Mouse (Mus musculus): ENCODE results near the gene Dip2b. TPM values are rescaled to one million over a fixed set of nuclear protein-coding genes. Genes with fewer than 3 reads are reported as not detected.
"Not testable (repeated sequence)": the region's sequence is repeated elsewhere in the genome, so short reads cannot be mapped to it uniquely, and the experiment has no call there.

The Dip2b gene
- total RNA-seq, 2 experiments from 2014 or later = 38.7 to 39.2 TPM

GRCm38 (mm10) chr15:100220916-100221315, 182.5 kb downstream of the Dip2b start:
- no peak for DNase-seq

- no peak for DNase-seq
Measured at GRCm38 (mm10) chr15:100225381-100225780, 186.9 kb downstream of the Dip2b start.

GRCm38 (mm10) chr15:100225891-100226290, 187.4 kb downstream of the Dip2b start:
- DNase-seq = no peak

- DNase-seq = peak; percentile 51
Measured at GRCm38 (mm10) chr15:100227031-100227662, 188.7 kb downstream of the Dip2b start.

- DNase-seq = peak; percentile 95
Measured at GRCm38 (mm10) chr15:100227663-100228534, 189.4 kb downstream of the Dip2b start, which contains the start of gene Atf1. Atf1 (plus strand) TSS chr15:100227819.

- DNase-seq = no peak
Measured at GRCm38 (mm10) chr15:100228535-100229336, 190.3 kb downstream of the Dip2b start.

- DNase-seq = no peak
Measured at GRCm38 (mm10) chr15:100230655-100231054, 192.2 kb downstream of the Dip2b start.

- DNase-seq = no peak
Measured at GRCm38 (mm10) chr15:100231616-100232525, 193.4 kb downstream of the Dip2b start.

GRCm38 (mm10) chr15:100235208-100235965, 196.9 kb downstream of the Dip2b start:
- no peak for DNase-seq

GRCm38 (mm10) chr15:100236952-100237351, 198.5 kb downstream of the Dip2b start:
- no peak for DNase-seq

- DNase-seq = no peak
Measured at GRCm38 (mm10) chr15:100241780-100242179, 203.3 kb downstream of the Dip2b start.

- DNase-seq = no peak
Measured at GRCm38 (mm10) chr15:100245951-100246350, 207.5 kb downstream of the Dip2b start.

- DNase-seq = no peak
Measured at GRCm38 (mm10) chr15:100247296-100247695, 208.8 kb downstream of the Dip2b start.

GRCm38 (mm10) chr15:100248665-100249433, 210.4 kb downstream of the Dip2b start:
- DNase-seq = no peak

- no peak for DNase-seq
Measured at GRCm38 (mm10) chr15:100251153-100251780, 212.8 kb downstream of the Dip2b start.

- DNase-seq = no peak
Measured at GRCm38 (mm10) chr15:100256386-100256785, 217.9 kb downstream of the Dip2b start.

- DNase-seq = no peak
Measured at GRCm38 (mm10) chr15:100257305-100257704, 218.8 kb downstream of the Dip2b start.

- DNase-seq = no peak
Measured at GRCm38 (mm10) chr15:100258646-100259425, 220.4 kb downstream of the Dip2b start.

- DNase-seq = not testable (repeated sequence)
Measured at GRCm38 (mm10) chr15:100260351-100260750, 221.9 kb downstream of the Dip2b start.
